Mouse (Mus musculus): ENCODE results near the gene Efcab9. TPM values are rescaled to one million over a fixed set of nuclear protein-coding genes. Genes with fewer than 3 reads are reported as not detected.

Gene Efcab9
- total and polyA plus RNA-seq, 2 experiments from 2014 or later: 0.22 TPM; not detected in 1

DNA sequence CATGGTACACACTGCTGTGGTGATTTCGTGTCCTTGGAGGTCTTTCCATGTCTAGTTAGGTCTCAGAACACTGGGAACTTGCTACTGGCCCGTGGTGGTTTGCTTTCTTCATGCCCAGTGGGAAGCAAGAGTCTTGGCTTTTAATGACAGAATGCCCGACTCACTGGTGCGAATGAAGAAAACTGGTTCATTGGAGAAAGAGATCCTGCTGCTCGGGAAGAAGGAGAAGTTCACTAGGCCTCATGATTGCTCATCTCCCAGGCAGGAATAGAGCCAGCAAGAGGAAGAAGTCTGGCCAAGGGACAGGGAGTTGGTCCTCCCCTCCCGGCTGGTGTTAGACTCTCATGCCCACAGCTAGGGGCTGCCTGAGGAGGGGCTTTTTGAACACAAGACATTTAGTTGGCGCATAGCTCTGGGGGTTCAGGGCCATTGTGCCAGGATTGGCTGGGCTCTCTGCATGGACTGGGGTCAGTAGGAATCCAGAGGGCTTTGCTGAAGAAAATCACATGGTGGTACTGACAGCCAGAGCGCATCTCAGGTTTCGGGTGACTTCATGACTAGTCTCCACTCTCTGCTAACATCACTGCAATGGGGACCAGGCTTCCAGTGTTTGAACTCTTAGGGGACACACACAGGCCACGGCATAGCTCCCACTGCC, 24.6 kb upstream of the Efcab9 start:
- 65% methylated on average over 10 of the region's 10 CpGs for WGBS
- Histone ChIP-seq H3K4me2 (ENCODE audit: low read depth) (no peak overlapping the region), H3K27me3 (ENCODE audit: insufficient read depth, low read length) (no peaks in the 10 kb centered on the region), H3K4me1 (ENCODE audit: insufficient read depth) (no peaks in the 10 kb centered on the region), H3K27ac (ENCODE audit: low read depth, low read length) (no peak overlapping the region), H3K9me3 (ENCODE audit: low read length) (no peaks in the 10 kb centered on the region), H3K4me3 (ENCODE audit: low read depth, low read length) (no peak overlapping the region), H3K36me3 (ENCODE audit: insufficient read depth) (no peaks in the 10 kb centered on the region), H3K9ac (no peak overlapping the region)
- no peak for TF ChIP-seq CTCF (IDR thresholded peaks at IDR 0.05; ENCODE audit: low read depth)
- ATAC-seq (no peak), DNase-seq (no peak)

DNA sequence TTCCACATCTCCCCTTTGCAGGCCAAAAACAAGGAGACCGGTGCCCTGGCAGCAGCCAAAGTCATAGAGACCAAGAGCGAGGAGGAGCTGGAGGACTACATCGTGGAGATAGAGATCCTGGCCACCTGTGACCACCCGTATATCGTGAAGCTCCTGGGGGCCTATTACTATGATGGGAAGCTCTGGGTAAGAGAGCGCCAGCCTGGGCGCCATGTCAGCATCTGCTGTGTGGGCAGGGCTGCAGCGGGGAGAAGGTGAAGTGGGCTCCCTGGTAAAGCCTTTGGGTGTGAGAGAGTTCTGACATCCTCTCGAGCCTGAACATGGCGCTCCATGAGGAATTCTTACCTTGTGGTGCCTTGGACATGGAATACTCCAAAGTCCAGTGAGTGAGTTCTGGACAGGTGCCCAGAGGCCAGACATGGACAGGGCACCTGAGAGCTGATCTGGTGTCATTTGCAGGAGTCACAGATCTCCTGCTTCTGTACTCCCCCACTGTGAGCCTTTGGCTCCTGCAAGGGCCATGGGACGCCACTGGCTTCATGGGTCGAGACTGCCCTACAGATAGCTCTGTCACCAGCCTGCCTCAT, 23.3 kb upstream of the Efcab9 start:
- Histone ChIP-seq H3K9me3 (ENCODE audit: low read length) (no peaks in the 10 kb centered on the region), H3K4me3 (ENCODE audit: low read depth, low read length) (no peak overlapping the region), H3K27me3 (ENCODE audit: insufficient read depth, low read length) (no peaks in the 10 kb centered on the region), H3K4me2 (ENCODE audit: low read depth) (no peak overlapping the region), H3K27ac (ENCODE audit: low read depth, low read length) (no peak overlapping the region), H3K4me1 (ENCODE audit: insufficient read depth) (no peaks in the 10 kb centered on the region), H3K36me3 (ENCODE audit: insufficient read depth) (no peaks in the 10 kb centered on the region), H3K9ac (no peak overlapping the region)
- no peak for TF ChIP-seq CTCF (IDR thresholded peaks at IDR 0.05; ENCODE audit: low read depth)
- no peak for DNase-seq
- ATAC-seq: no peak
- WGBS: 95% methylated on average over 12 of the region's 12 CpGs

DNA sequence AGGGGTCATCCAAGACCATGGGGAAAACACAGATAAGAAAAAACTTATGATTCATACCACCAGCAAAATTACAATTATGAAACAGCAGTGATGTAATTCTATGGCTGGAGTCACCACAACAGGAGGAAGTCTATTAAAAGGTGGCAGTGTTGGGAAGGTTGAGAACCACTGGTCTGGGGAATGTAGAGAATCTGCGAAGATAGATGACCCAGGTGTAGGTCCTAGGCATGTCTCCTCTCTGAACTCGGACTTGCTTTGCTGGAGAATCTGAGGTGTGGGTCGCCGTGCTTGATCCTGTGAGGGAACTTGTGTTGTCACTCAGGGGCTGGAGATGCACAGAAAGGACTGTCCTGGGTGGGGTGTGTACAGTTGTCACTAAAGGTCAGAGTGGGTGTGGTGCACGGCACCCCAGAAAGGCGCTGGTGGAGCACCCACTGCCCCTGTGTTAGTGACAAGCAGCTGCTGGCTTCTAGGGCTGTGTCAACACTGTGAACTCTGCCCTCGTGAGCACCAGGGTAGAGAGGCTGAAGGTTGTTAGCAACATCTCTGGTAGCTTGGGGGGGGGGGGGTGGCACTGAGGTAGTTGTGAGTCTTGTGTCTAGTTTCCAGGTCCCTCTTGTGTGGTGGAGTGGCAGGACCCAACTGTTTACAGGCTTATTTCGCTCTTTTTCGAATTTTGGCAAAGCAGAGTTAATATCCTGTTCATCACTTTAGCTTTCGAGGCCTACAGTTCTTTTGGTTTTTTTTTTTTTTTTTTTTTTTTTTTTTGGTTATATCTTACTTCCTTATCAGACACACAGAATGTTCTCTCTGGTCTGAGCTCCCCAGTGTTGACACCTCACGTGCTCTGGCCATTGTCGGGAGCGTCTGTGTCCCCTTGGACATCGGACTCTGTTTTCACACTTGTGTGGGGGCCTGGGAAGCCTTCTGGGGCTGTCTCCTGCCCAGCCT, 22.5 kb upstream of the Efcab9 start:
- no peak for TF ChIP-seq CTCF (IDR thresholded peaks at IDR 0.05; ENCODE audit: low read depth)
- H3K9me3 ChIP-seq (ENCODE audit: low read length): no peaks in the 10 kb centered on the region
- H3K4me2 ChIP-seq (ENCODE audit: low read depth): no peak overlapping the region
- ATAC-seq (no peak), DNase-seq (no peak)
- no peak overlapping the region for H3K27ac ChIP-seq (ENCODE audit: low read depth, low read length)
- no peaks in the 10 kb centered on the region for H3K27me3 ChIP-seq (ENCODE audit: insufficient read depth, low read length)
- H3K4me1 ChIP-seq (ENCODE audit: insufficient read depth): no peaks in the 10 kb centered on the region
- H3K4me3 ChIP-seq (ENCODE audit: low read depth, low read length): no peak overlapping the region
- WGBS: 90% methylated on average over 14 of the region's 14 CpGs
- H3K9ac ChIP-seq: no peak overlapping the region
- H3K36me3 ChIP-seq (ENCODE audit: insufficient read depth): no peaks in the 10 kb centered on the region

GRCm38 (mm10) chr11:32553311-32554140, 21.6 kb upstream of the Efcab9 start:
- no peak overlapping the region for H3K4me2 ChIP-seq (ENCODE audit: low read depth)
- 82% methylated on average over 14 of the region's 14 CpGs for WGBS
- no peak overlapping the region for H3K9ac ChIP-seq
- no peak overlapping the region for H3K27ac ChIP-seq (ENCODE audit: low read depth, low read length)
- H3K4me3 ChIP-seq (ENCODE audit: low read depth, low read length): no peak overlapping the region
- H3K27me3 ChIP-seq (ENCODE audit: insufficient read depth, low read length): no peaks in the 10 kb centered on the region
- no peak for TF ChIP-seq CTCF (IDR thresholded peaks at IDR 0.05; ENCODE audit: low read depth)
- no peak for DNase-seq
- no peaks in the 10 kb centered on the region for H3K9me3 ChIP-seq (ENCODE audit: low read length)
- H3K4me1 ChIP-seq (ENCODE audit: insufficient read depth): no peaks in the 10 kb centered on the region
- no peak for ATAC-seq
- no peaks in the 10 kb centered on the region for H3K36me3 ChIP-seq (ENCODE audit: insufficient read depth)

GRCm38 (mm10) chr11:32552401-32553090, 20.7 kb upstream of the Efcab9 start:
- ATAC-seq (no peak), DNase-seq (no peak)
- WGBS: 59% methylated on average over 13 of the region's 13 CpGs
- no peak overlapping the region for H3K4me2 ChIP-seq (ENCODE audit: low read depth)
- TF ChIP-seq CTCF (IDR thresholded peaks at IDR 0.05; ENCODE audit: low read depth): no peak
- no peak overlapping the region for H3K27ac ChIP-seq (ENCODE audit: low read depth, low read length)
- H3K36me3 ChIP-seq (ENCODE audit: insufficient read depth): no peaks in the 10 kb centered on the region
- no peaks in the 10 kb centered on the region for H3K4me1 ChIP-seq (ENCODE audit: insufficient read depth)
- H3K9ac ChIP-seq: no peak overlapping the region
- H3K9me3 ChIP-seq (ENCODE audit: low read length): no peaks in the 10 kb centered on the region
- no peak overlapping the region for H3K4me3 ChIP-seq (ENCODE audit: low read depth, low read length)
- no peaks in the 10 kb centered on the region for H3K27me3 ChIP-seq (ENCODE audit: insufficient read depth, low read length)
